Mouse (Mus musculus) cortical plate, adult 2 months (tissue): Measurements from ENCODE around the gene Eml2.

ENCODE experiments used
- CTCF ChIP-seq: fragments of 200-500 bp; IDR thresholded peaks from 2 replicates; pipeline ENCODE4 v1.5.1; 2011; ENCODE audit warnings: mild to moderate bottlenecking, control low read depth, low read length; ENCODE audit not compliant: insufficient read depth; ENCODE audit errors: extremely low read depth
- POLR2A ChIP-seq: fragments of 200-500 bp; IDR thresholded peaks from 2 replicates; pipeline ENCODE4 v1.6.1; 2011; ENCODE audit warnings: mild to moderate bottlenecking, low read length, control low read depth; ENCODE audit not compliant: insufficient read depth; ENCODE audit errors: extremely low read depth

GRCm38 (mm10) chr7:19222875-19223274, 46.7 kb downstream of the Eml2 start:
- TF ChIP-seq CTCF (no peak), POLR2A (no peak)
